Mouse (Mus musculus) ES-Bruce4 (cell line): ENCODE measurements around the gene Cacna1g.

ENCODE experiments used
- CTCF ChIP-seq: IDR thresholded peaks from one replicate; pipeline ENCODE4 v1.8.1; 2011; ENCODE audit warnings: low read depth, low read length
- EP300 ChIP-seq: IDR thresholded peaks from 2 replicates; pipeline ENCODE4 v1.6.1; 2011; ENCODE audit warnings: low read depth, low read length; ENCODE audit not compliant: insufficient read depth

DNA sequence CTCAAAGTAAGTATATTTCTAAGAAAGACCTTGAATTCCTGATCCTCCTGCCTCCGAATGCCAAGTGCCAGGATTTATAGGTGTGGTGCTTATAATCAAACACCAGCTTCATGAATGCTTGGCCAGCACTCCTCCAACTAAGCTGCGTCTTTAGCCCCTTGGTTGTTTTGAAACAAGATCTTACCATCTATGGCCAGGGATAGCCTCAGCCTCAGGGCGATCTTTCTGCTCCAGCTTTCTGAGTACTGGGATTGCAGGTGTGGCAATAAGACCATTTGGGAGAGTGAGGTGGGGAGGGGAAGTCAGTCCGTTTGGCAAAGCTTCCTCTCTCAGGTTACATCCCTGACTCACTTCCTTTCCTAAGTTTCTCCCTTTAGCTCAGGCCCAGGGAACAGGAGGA lies 86.2 kb downstream of the Cacna1g start:
- TF ChIP-seq EP300, result no peak
- TF ChIP-seq CTCF, result no peak
